Mouse (Mus musculus) heart, postnatal 0 days (tissue): Measurements from ENCODE around the gene Gid8. TPM values are rescaled to one million over a fixed set of nuclear protein-coding genes. Genes with fewer than 3 reads are reported as not detected.

Experiments used
- ATAC-seq: fragments of 200-750 bp; cut with Nextera tagmentation; 2 replicates; pipeline ENCODE4 v1.8.0; 2017; ENCODE audit warnings: low read depth, moderate number of reproducible peaks, moderate library complexity; ENCODE audit not compliant: insufficient read depth
- DNase-seq: peaks from one replicate; pipeline ENCODE4 v3.0.0-alpha.2; 2016; ENCODE audit warnings: low spot score
- H3K27ac ChIP-seq: fragments of 300-500 bp; sonication (generic); 2 replicates; pipeline ENCODE4 v1.5.1; 2014; ENCODE audit warnings: low read depth, mild to moderate bottlenecking
- H3K27me3 ChIP-seq: fragments of 300-500 bp; sonication (generic); 2 replicates; pipeline ENCODE4 v1.6.1; 2014; ENCODE audit warnings: low read length, mixed read lengths; ENCODE audit not compliant: control insufficient read depth, insufficient read depth
- H3K36me3 ChIP-seq: fragments of 300-500 bp; sonication (generic); replicated peaks from 2 replicates; pipeline ENCODE4 v1.6.1; 2014; ENCODE audit warnings: low read length, mixed read lengths; ENCODE audit not compliant: control insufficient read depth, insufficient read depth
- H3K4me1 ChIP-seq: fragments of 300-500 bp; sonication (generic); 2 replicates; pipeline ENCODE4 v1.6.1; 2014; ENCODE audit warnings: antibody characterized with exemption; ENCODE audit not compliant: control insufficient read depth, insufficient read depth
- H3K4me2 ChIP-seq: fragments of 300-500 bp; sonication (generic); 2 replicates; pipeline ENCODE4 v1.6.1; 2014; ENCODE audit warnings: low read depth, mild to moderate bottlenecking, low read length, moderate library complexity
- H3K4me3 ChIP-seq: fragments of 300-500 bp; sonication (generic); 2 replicates; pipeline ENCODE4 v1.5.1; 2014; ENCODE audit warnings: low read depth, low read length
- H3K9ac ChIP-seq: fragments of 300-500 bp; sonication (generic); replicated peaks from 2 replicates; pipeline ENCODE4 v1.6.1; 2014; ENCODE audit warnings: low read depth, low read length, mixed read lengths
- H3K9me3 ChIP-seq: fragments of 300-500 bp; sonication (generic); replicated peaks from 2 replicates; pipeline ENCODE4 v1.6.1; 2016; ENCODE audit warnings: low read length; ENCODE audit not compliant: control insufficient read depth
- CTCF ChIP-seq: IDR thresholded peaks from 2 replicates; pipeline ENCODE4 v1.5.1; 2016; ENCODE audit warnings: antibody characterized with exemption, control low read depth, low read depth
- EP300 ChIP-seq: IDR thresholded peaks from 2 replicates; pipeline ENCODE4 v1.6.1; 2016; ENCODE audit warnings: antibody characterized with exemption, low read depth
- WGBS: fragments of 180-500 bp; shearing (Covaris S2); extraction: QIAGEN DNeasy Blood & Tissue Kit; methylation state at CpG from one replicate; pipeline ENCODE4 v1.1.7; 2014; 5-methylcytosine and 5-hydroxymethylcytosine counted together
- polyA plus RNA-seq: library from polyadenylated mRNA; unstranded; fragments of >200 nt; fragmentation: Nextera tagmentation; extraction: Ambion mirVana; gene quantifications from 2 replicates; pipeline ENCODE4 v1.2.1, GENCODE M21; 2015
- total RNA-seq: library from RNA; depleted of rRNA; stranded (reverse); fragments of >200 nt; gene quantifications from 2 replicates; pipeline ENCODE4 v1.2.3, GENCODE M21; 2014; ENCODE audit warnings: low replicate concordance

Gene Gid8
- total and polyA plus RNA-seq, 2 experiments from 2014 or later = 26.7 to 51.9 TPM

DNA sequence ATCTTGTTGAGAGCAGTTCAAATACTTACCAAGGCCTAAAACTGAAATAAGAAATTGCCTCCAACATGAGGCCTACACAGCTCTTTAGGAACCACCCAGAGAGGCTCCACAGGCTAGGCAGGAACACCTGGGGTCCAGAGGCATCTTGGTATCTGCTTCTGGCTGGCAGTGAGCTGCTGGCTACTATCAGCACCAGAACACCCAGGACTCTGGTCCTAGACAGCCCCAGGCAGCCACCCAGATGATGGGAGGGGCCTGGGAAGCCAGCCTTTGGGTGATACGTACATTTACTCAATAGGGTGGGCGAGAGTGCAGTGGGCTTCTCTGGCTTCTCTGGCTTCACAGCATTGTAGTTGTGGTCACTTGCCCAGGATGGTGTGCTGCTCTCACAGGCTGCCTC is 26.4 kb upstream of the Gid8 start:
- Histone ChIP-seq H3K9ac (no peak overlapping the region), H3K4me2 (no peak overlapping the region), H3K27ac (no peak overlapping the region), H3K36me3 (peaks cover 82% of the 10 kb centered on the region), H3K27me3 (no peaks in the 10 kb centered on the region), H3K4me1 (no peaks in the 10 kb centered on the region), H3K4me3 (no peak overlapping the region), H3K9me3 (no peaks in the 10 kb centered on the region)
- whole genome bisulfite sequencing = 86% methylated on average over 2 of the region's 2 CpGs
- DNase-seq (no peak), ATAC-seq (no peak)
- no peak for TF ChIP-seq EP300
- no peak for TF ChIP-seq CTCF

DNA sequence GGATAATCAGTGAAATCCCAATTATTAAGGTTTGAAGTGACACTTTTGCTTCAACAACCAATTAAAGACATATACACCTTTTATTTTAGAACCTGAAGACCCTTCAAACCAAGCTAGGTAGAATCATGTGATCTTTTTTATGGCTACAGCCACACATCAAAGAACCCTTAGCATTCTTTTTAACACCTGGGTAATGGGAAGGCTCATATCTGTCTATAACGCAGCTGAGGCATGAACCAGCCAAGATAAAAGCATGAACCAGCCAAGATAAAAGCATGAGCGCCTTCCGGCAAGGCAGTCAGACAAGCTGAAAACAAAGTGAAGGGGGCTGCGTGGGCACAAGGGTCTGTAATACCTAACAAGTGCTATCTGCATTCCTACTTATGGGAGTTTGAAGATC is 25.9 kb upstream of the Gid8 start:
- no peak overlapping the region for H3K4me3 ChIP-seq

GRCm38 (mm10) chr2:180689841-180690240 is 20.1 kb upstream of the Gid8 start:
- no peak overlapping the region for H3K27ac ChIP-seq
- TF ChIP-seq CTCF (no peak), EP300 (no peak)
- H3K9me3 ChIP-seq = no peaks in the 10 kb centered on the region
- H3K4me2 ChIP-seq = no peak overlapping the region
- WGBS = 74% methylated on average over 5 of the region's 5 CpGs
- DNase-seq (no peak), ATAC-seq (no peak)
- peaks cover 7% of the 10 kb centered on the region for H3K4me1 ChIP-seq
- no peak overlapping the region for H3K9ac ChIP-seq
- H3K27me3 ChIP-seq = no peaks in the 10 kb centered on the region
- peaks cover 61% of the 10 kb centered on the region for H3K36me3 ChIP-seq
- H3K4me3 ChIP-seq = no peak overlapping the region

More for the DNA sequence above, 25.9 kb upstream of the Gid8 start:
- H3K36me3 ChIP-seq = peaks cover 87% of the 10 kb centered on the region
- H3K27ac ChIP-seq = no peak overlapping the region
- no peak overlapping the region for H3K4me2 ChIP-seq
- H3K9me3 ChIP-seq = no peaks in the 10 kb centered on the region
- ATAC-seq (no peak), DNase-seq (no peak)
- no peak overlapping the region for H3K9ac ChIP-seq
- TF ChIP-seq CTCF (no peak), EP300 (no peak)
- no peaks in the 10 kb centered on the region for H3K4me1 ChIP-seq
- WGBS = 51% methylated on average over 4 of the region's 4 CpGs
- no peaks in the 10 kb centered on the region for H3K27me3 ChIP-seq

GRCm38 (mm10) chr2:180692630-180693029 is 17.3 kb upstream of the Gid8 start:
- H3K4me3 ChIP-seq = no peak overlapping the region
- no peak overlapping the region; the same call in 1 of the 2 replicates for H3K9ac ChIP-seq
- H3K4me1 ChIP-seq = peaks cover 8% of the 10 kb centered on the region
- H3K4me2 ChIP-seq = peak overlapping the region; percentile 35; the same call in 1 of the 2 replicates
- H3K27ac ChIP-seq = peak overlapping the region; percentile 59
- peaks cover 33% of the 10 kb centered on the region for H3K36me3 ChIP-seq
- 4% methylated on average over 1 of the region's 1 CpGs for WGBS
- ATAC-seq (peak; percentile 82), DNase-seq (peak; percentile 63)
- H3K27me3 ChIP-seq = no peaks in the 10 kb centered on the region
- no peaks in the 10 kb centered on the region for H3K9me3 ChIP-seq
- TF ChIP-seq CTCF = no peak
- no peak for TF ChIP-seq EP300

DNA sequence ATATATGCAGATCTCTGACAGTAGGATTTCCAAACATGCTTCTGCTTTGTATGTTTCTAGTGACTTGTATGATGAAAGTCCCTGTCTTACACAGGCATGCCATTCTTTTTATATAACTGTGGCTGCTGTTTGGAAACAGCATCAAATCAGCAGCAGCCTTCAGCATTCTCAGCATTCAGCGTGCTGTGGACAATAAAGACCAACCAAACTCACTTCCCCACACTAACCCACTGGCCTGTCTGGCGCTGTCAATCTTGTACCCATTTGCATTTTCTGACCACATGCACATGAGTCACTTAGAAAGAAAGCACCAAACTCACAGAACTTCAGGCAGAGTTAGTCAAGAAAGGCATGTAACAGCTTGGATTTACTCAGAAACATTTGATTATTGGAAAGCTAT is 14.7 kb upstream of the Gid8 start:
- H3K4me3 ChIP-seq = no peak overlapping the region
- no peak overlapping the region for H3K4me2 ChIP-seq
- ATAC-seq = no peak
- H3K9me3 ChIP-seq = no peaks in the 10 kb centered on the region
- peaks cover 7% of the 10 kb centered on the region for H3K36me3 ChIP-seq
- no peak for DNase-seq
- H3K27ac ChIP-seq = no peak overlapping the region
- H3K9ac ChIP-seq = no peak overlapping the region
- TF ChIP-seq EP300 (no peak), CTCF (no peak)
- peaks cover 13% of the 10 kb centered on the region for H3K4me1 ChIP-seq
- 60% methylated on average over 2 of the region's 2 CpGs for WGBS
- H3K27me3 ChIP-seq = no peaks in the 10 kb centered on the region

- Histone ChIP-seq H3K9me3 (no peaks in the 10 kb centered on the region), H3K4me2 (peak overlapping the region; percentile 80), H3K4me1 (peaks cover 46% of the 10 kb centered on the region), H3K4me3 (peak overlapping the region; percentile 90), H3K9ac (peak overlapping the region; percentile 96; the same call in 1 of the 2 replicates), H3K27me3 (no peaks in the 10 kb centered on the region), H3K27ac (0 out of 2 replicates have a peak overlapping the region, but pooled peaks have one; percentile 96), H3K36me3 (no peaks in the 10 kb centered on the region)
- WGBS = 56% methylated on average over 5 of the region's 5 CpGs
- TF ChIP-seq CTCF (no peak), EP300 (no peak)
- ATAC-seq = no peak
- DNase-seq = no peak
These were observed 9.5 kb upstream of the Gid8 start for GRCm38 (mm10) chr2:180700457-180700856.
